In genomic region chr1:187604691-187605310, GRCm38 (mm10) we compare ENCODE assay signal across 10 mouse cellular contexts. TPM values are rescaled to one million over a fixed set of nuclear protein-coding genes. Genes with fewer than 3 reads are reported as not detected.
DNase-seq lines count a peak whose midpoint lies in the region; ATAC-seq lines count a peak whose summit lies in the region.
"Had no signal": no experiment of that assay in that cellular context is flagged by ENCODE, and none has a peak within 500 bp of the region (broad histone marks: within the 10 kb centered on the region; RNA-seq: fewer than 3 reads in every experiment).

No protein-coding gene starts in this region.

- peak overlapping the region; percentile 9 for H3K4me3 ChIP-seq in forebrain, embryonic 11.5 days (ENCODE audit: low read depth, low read length)
- H3K4me3 ChIP-seq in limb, embryonic 11.5 days (ENCODE audit: low read depth, low read length), result no peak overlapping the region

- no peak overlapping the region for H3K9ac ChIP-seq in forebrain, embryonic 11.5 days (ENCODE audit: low read length)
- H3K9ac ChIP-seq in limb, embryonic 11.5 days (ENCODE audit: low read length), result no peak overlapping the region

- ATAC-seq in forebrain, embryonic 11.5 days (replicated peaks; ENCODE audit: low FRiP score), result no peak
- ATAC-seq in limb, embryonic 11.5 days (ENCODE audit: insufficient number of reproducible peaks, low FRiP score, low TSS enrichment, low read depth), result no peak

- 2% methylated on average over 24 of the region's 24 CpGs for WGBS in forebrain, embryonic 11.5 days
- WGBS in limb, embryonic 11.5 days, result 2% methylated on average over 24 of the region's 24 CpGs

- H3K27ac ChIP-seq in forebrain, embryonic 11.5 days (ENCODE audit: low read depth, low read length), result no peak overlapping the region
- H3K27ac ChIP-seq in limb, embryonic 11.5 days (replicated peaks; ENCODE audit: low read depth, low read length), result no peak overlapping the region

- peaks cover 68% of the 10 kb centered on the region for H3K27me3 ChIP-seq in forebrain, embryonic 11.5 days (ENCODE audit: control insufficient read depth, insufficient read depth, low read length)
- H3K27me3 ChIP-seq in limb, embryonic 11.5 days (ENCODE audit: control insufficient read depth, insufficient read depth, low read length), result peaks cover 40% of the 10 kb centered on the region

- H3K4me2 ChIP-seq in forebrain, embryonic 11.5 days (ENCODE audit: low read depth, low read length, severe bottlenecking), result peak overlapping the region; percentile 43
- H3K4me2 ChIP-seq in limb, embryonic 11.5 days (ENCODE audit: low read depth, severe bottlenecking), result peak overlapping the region; percentile 30; the same call in 1 of the 2 replicates

- peaks cover 32% of the 10 kb centered on the region for H3K4me1 ChIP-seq in forebrain, embryonic 11.5 days (replicated peaks; ENCODE audit: control insufficient read depth, insufficient read depth, low read length)
- H3K4me1 ChIP-seq in limb, embryonic 11.5 days (ENCODE audit: control insufficient read depth, insufficient read depth, low read length), result peaks cover 30% of the 10 kb centered on the region

- H3K36me3 ChIP-seq in forebrain, embryonic 11.5 days (ENCODE audit: control insufficient read depth, insufficient read depth, low read length), result no peaks in the 10 kb centered on the region
- H3K36me3 ChIP-seq in limb, embryonic 11.5 days (ENCODE audit: control insufficient read depth, insufficient read depth, low read length), result no peaks in the 10 kb centered on the region

- peak; percentile 7 for DNase-seq in left cerebral cortex, postnatal 4 days
- no peak for DNase-seq in left cerebral cortex, adult 18-20 months (ENCODE audit: low spot score in 2 of 2)
- peak; percentile 51 for DNase-seq in forebrain, embryonic 11.5 days (ENCODE audit: low spot score)
- DNase-seq in limb, embryonic 11.5 days (ENCODE audit: low spot score), result peak; percentile 51
- peak; percentile 31 for DNase-seq in retina, postnatal 1 day
- DNase-seq in thymus, adult 18-20 months, result no peak
- no peak for DNase-seq in B cell, adult 2 months
- DNase-seq in cerebellum, adult 18-20 months, result no peak
- DNase-seq: cerebellum, adult 8-10 months; lung, postnatal 14 days had no signal

- intact Hi-C loops in left cerebral cortex, postnatal 4 days (cut with DNase I), result no loop called here

- H3K9me3 ChIP-seq in forebrain, embryonic 11.5 days (ENCODE audit: control insufficient read depth, low read length), result no peaks in the 10 kb centered on the region
- H3K9me3 ChIP-seq in limb, embryonic 11.5 days (ENCODE audit: control insufficient read depth, low read length), result no peaks in the 10 kb centered on the region; the same call in 1 of the 2 replicates

RNA-seq across cellular contexts. Expression of gene Esrrg, which starts 3.8 kb away (rescaled TPM):
- total RNA-seq in left cerebral cortex, postnatal 4 days (2021), result 10 to 100 TPM; 15.7 to 19.6 TPM
- 10 to 100 TPM; 24.6 to 28.1 TPM for total RNA-seq in left cerebral cortex, adult 18-20 months (2021)
- 5.0 TPM in 2 replicates for polyA plus RNA-seq in forebrain, embryonic 11.5 days (2014; fragmentation: Nextera tagmentation; extraction: Ambion mirVana)
- 1.2 and 1.5 TPM in 2 replicates for polyA plus RNA-seq in limb, embryonic 11.5 days (2014; fragmentation: Nextera tagmentation; extraction: Ambion mirVana)

Comparison
In these comparisons a context has a peak if more than half of its experiments do, and no peak if none do; other contexts are left out.
1. DNase-seq: peak in left cerebral cortex, postnatal 4 days (single experiment), forebrain, embryonic 11.5 days (single experiment), limb, embryonic 11.5 days (single experiment) and retina, postnatal 1 day (single experiment); none in left cerebral cortex, adult 18-20 months (0 of 2), thymus, adult 18-20 months (0 of 2), B cell, adult 2 months (0 of 2) and cerebellum, adult 18-20 months (0 of 2).